ENCODE assay signal across 10 mouse cellular contexts in the genomic region with DNA sequence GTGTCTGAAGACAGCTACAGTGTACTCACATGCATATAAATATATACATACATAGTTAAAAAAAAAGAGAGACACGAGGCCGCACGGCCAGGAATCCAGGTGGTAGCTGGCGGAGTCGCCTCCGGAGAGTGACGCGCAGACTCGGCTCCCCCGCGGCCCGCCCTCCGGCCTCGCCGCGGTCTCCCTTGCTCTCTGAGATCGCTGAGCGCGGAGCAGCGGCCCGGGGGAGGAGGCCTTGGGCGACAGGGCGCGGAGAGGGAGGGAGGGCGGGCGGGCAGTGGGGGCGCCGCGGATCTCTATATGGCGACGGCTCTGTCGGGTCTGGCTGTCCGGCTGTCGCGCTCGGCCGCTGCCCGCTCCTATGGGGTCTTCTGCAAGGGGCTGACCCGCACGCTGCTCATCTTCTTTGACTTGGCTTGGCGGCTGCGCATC. TPM values are rescaled to one million over a fixed set of nuclear protein-coding genes. Genes with fewer than 3 reads are reported as not detected.
A peak's percentile ranks its signal among the peaks of the same experiment; 100 is the strongest.
DNase-seq lines count a peak whose midpoint lies in the region; ATAC-seq lines count a peak whose summit lies in the region.
"Not testable (repeated sequence)": the region's sequence is repeated elsewhere in the genome, so short reads cannot be mapped to it uniquely, and the experiment has no call there.
"Had no signal": no experiment of that assay in that cellular context is flagged by ENCODE, and none has a peak within 500 bp of the region (broad histone marks: within the 10 kb centered on the region; RNA-seq: fewer than 3 reads in every experiment).

No protein-coding gene starts in this region.

- DNase-seq in adrenal gland, postnatal 10 days = peak; percentile 31
- DNase-seq in intestine, embryonic 14.5 days (ENCODE audit: low spot score) = peak; percentile 55
- DNase-seq in ovary, postnatal 36 days (ENCODE audit: low spot score) = peak; percentile 34
- DNase-seq in thymus, postnatal 36 days = peak; percentile 26 to 46

- peak overlapping the region; percentile 61 for H3K4me2 ChIP-seq in embryonic facial prominence, embryonic 13.5 days
- H3K4me2 ChIP-seq in heart, embryonic 11.5 days = peak overlapping the region; percentile 61
- peak overlapping the region; percentile 43 for H3K4me2 ChIP-seq in intestine, embryonic 14.5 days (ENCODE audit: low read length)
- H3K4me2 ChIP-seq in limb, embryonic 13.5 days (replicated peaks) = peak overlapping the region; percentile 63

- peak overlapping the region; percentile 37 for H3K4me3 ChIP-seq in embryonic facial prominence, embryonic 13.5 days
- peak overlapping the region; percentile 30 for H3K4me3 ChIP-seq in heart, embryonic 11.5 days (ENCODE audit: low read depth, low read length)
- H3K4me3 ChIP-seq in intestine, embryonic 14.5 days (ENCODE audit: low read depth, low read length) = peak overlapping the region; percentile 18; the same call in 1 of the 2 replicates
- peak overlapping the region; percentile 38 for H3K4me3 ChIP-seq in limb, embryonic 13.5 days

- H3K36me3 ChIP-seq in embryonic facial prominence, embryonic 13.5 days; heart, embryonic 11.5 days (ENCODE audit: control insufficient read depth, insufficient read depth, low read length); intestine, embryonic 14.5 days (ENCODE audit: control insufficient read depth, insufficient read depth, low read length); limb, embryonic 13.5 days: not testable (repeated sequence)

- H3K27me3 ChIP-seq in embryonic facial prominence, embryonic 13.5 days; heart, embryonic 11.5 days (ENCODE audit: control insufficient read depth, insufficient read depth, low read length); intestine, embryonic 14.5 days (replicated peaks; ENCODE audit: control insufficient read depth, insufficient read depth, low read length); limb, embryonic 13.5 days: not testable (repeated sequence)

- H3K27ac ChIP-seq in embryonic facial prominence, embryonic 13.5 days; heart, embryonic 11.5 days (ENCODE audit: low read depth, low read length); intestine, embryonic 14.5 days (ENCODE audit: low read depth); limb, embryonic 13.5 days: not testable (repeated sequence)

- not testable (repeated sequence) for H3K4me1 ChIP-seq in embryonic facial prominence, embryonic 13.5 days; heart, embryonic 11.5 days (ENCODE audit: control insufficient read depth, insufficient read depth, low read length); intestine, embryonic 14.5 days (replicated peaks; ENCODE audit: control insufficient read depth, insufficient read depth, low read length); limb, embryonic 13.5 days

- peak overlapping the region; percentile 52; the same call in 1 of the 2 replicates for H3K9ac ChIP-seq in embryonic facial prominence, embryonic 13.5 days
- H3K9ac ChIP-seq in heart, embryonic 11.5 days (ENCODE audit: low read depth, low read length); intestine, embryonic 14.5 days (ENCODE audit: low read length): not testable (repeated sequence)
- H3K9ac ChIP-seq in limb, embryonic 13.5 days = 0 out of 2 replicates have a peak overlapping the region, but pooled peaks have one; percentile 48

- 23% methylated on average over 29 of the region's 42 CpGs for WGBS in embryonic facial prominence, embryonic 13.5 days
- WGBS in heart, embryonic 11.5 days (ENCODE audit: insufficient replicate concordance) = 22% methylated on average over 20 of the region's 42 CpGs
- 16% methylated on average over 12 of the region's 42 CpGs for WGBS in intestine, embryonic 14.5 days
- 21% methylated on average over 21 of the region's 42 CpGs for WGBS in limb, embryonic 13.5 days

- not testable (repeated sequence) for H3K9me3 ChIP-seq in embryonic facial prominence, embryonic 13.5 days; heart, embryonic 11.5 days (replicated peaks; ENCODE audit: control insufficient read depth, low read length); intestine, embryonic 14.5 days (ENCODE audit: control insufficient read depth, low read length); limb, embryonic 13.5 days

- ATAC-seq in embryonic facial prominence, embryonic 13.5 days (ENCODE audit: insufficient number of reproducible peaks, insufficient read depth, low FRiP score, low TSS enrichment, low read depth); heart, embryonic 11.5 days (replicated peaks; ENCODE audit: insufficient number of reproducible peaks, low FRiP score, low TSS enrichment); limb, embryonic 13.5 days (ENCODE audit: low FRiP score, low read depth): not testable (repeated sequence)
- 0 out of 2 replicates have a peak, but pooled peaks have one; percentile 43 for ATAC-seq in intestine, embryonic 14.5 days (replicated peaks; ENCODE audit: low FRiP score, low TSS enrichment, low read depth)
- peak; percentile 66; the same call in 1 of the 2 replicates for ATAC-seq in megakaryocyte, adult 5-6 weeks (ENCODE audit: poor library complexity, severe bottlenecking)

RNA-seq across cellular contexts. Expression of a gene that starts 12.3 kb away (rescaled TPM):
- total RNA-seq in adrenal gland, postnatal 10 days (2021) = 10 to 100 TPM; 39.5 to 50.3 TPM
- 50.2 and 52.9 TPM in 2 replicates for polyA plus RNA-seq in embryonic facial prominence, embryonic 13.5 days (2015; fragmentation: Nextera tagmentation; extraction: Ambion mirVana)
- 22.3 and 25.2 TPM in 2 replicates for polyA plus RNA-seq in heart, embryonic 11.5 days (2014; fragmentation: Nextera tagmentation; extraction: Ambion mirVana)
- polyA plus RNA-seq in intestine, embryonic 14.5 days (2014; fragmentation: Nextera tagmentation; extraction: Ambion mirVana) = 55.6 and 64.3 TPM in 2 replicates
- polyA plus RNA-seq in limb, embryonic 13.5 days (2015; fragmentation: Nextera tagmentation; extraction: Ambion mirVana) = 47.9 and 48.6 TPM in 2 replicates
- 95.3 and 104 TPM in 2 replicates for total RNA-seq in megakaryocyte, adult 5-6 weeks (2015)
- 88.8 and 97.8 TPM in 2 replicates for total RNA-seq in megakaryocyte, adult 5-6 weeks (2017)

RNA-seq across cellular contexts. Expression of a gene that starts 20.4 kb away (rescaled TPM):
- total RNA-seq in adrenal gland, postnatal 10 days (2021) = not detected
- polyA plus RNA-seq in embryonic facial prominence, embryonic 13.5 days (2015; fragmentation: Nextera tagmentation; extraction: Ambion mirVana) = not detected in 2 replicates
- not detected in 2 replicates for polyA plus RNA-seq in heart, embryonic 11.5 days (2014; fragmentation: Nextera tagmentation; extraction: Ambion mirVana)
- not detected in 2 replicates for polyA plus RNA-seq in intestine, embryonic 14.5 days (2014; fragmentation: Nextera tagmentation; extraction: Ambion mirVana)
- not detected in 2 replicates for polyA plus RNA-seq in limb, embryonic 13.5 days (2015; fragmentation: Nextera tagmentation; extraction: Ambion mirVana)
- total RNA-seq in megakaryocyte, adult 5-6 weeks (2015) = not detected in 2 replicates
- total RNA-seq in megakaryocyte, adult 5-6 weeks (2017) = not detected in 2 replicates
- total RNA-seq: left cerebral cortex, postnatal 14 days; neutrophil, adult 5-6 weeks had no signal

RNA-seq across cellular contexts. Expression of a gene that starts 47.5 kb away (rescaled TPM):
- total RNA-seq in adrenal gland, postnatal 10 days (2021) = 10 to 100 TPM; 48.0 to 52.3 TPM
- 149 and 158 TPM in 2 replicates for polyA plus RNA-seq in embryonic facial prominence, embryonic 13.5 days (2015; fragmentation: Nextera tagmentation; extraction: Ambion mirVana)
- 74.0 and 79.2 TPM in 2 replicates for polyA plus RNA-seq in heart, embryonic 11.5 days (2014; fragmentation: Nextera tagmentation; extraction: Ambion mirVana)
- polyA plus RNA-seq in intestine, embryonic 14.5 days (2014; fragmentation: Nextera tagmentation; extraction: Ambion mirVana) = 153 and 171 TPM in 2 replicates
- polyA plus RNA-seq in limb, embryonic 13.5 days (2015; fragmentation: Nextera tagmentation; extraction: Ambion mirVana) = 150 and 161 TPM in 2 replicates
- 37.4 and 41.2 TPM in 2 replicates for total RNA-seq in megakaryocyte, adult 5-6 weeks (2015)
- 79.3 and 82.6 TPM in 2 replicates for total RNA-seq in megakaryocyte, adult 5-6 weeks (2017)

RNA-seq across cellular contexts. Expression of a gene that starts 57.9 kb away (rescaled TPM):
- 1 to 10 TPM; 1.7 to 2.7 TPM for total RNA-seq in adrenal gland, postnatal 10 days (2021)
- 1.5 and 2.0 TPM in 2 replicates for polyA plus RNA-seq in embryonic facial prominence, embryonic 13.5 days (2015; fragmentation: Nextera tagmentation; extraction: Ambion mirVana)
- polyA plus RNA-seq in heart, embryonic 11.5 days (2014; fragmentation: Nextera tagmentation; extraction: Ambion mirVana) = 1.8 and 1.9 TPM in 2 replicates
- polyA plus RNA-seq in intestine, embryonic 14.5 days (2014; fragmentation: Nextera tagmentation; extraction: Ambion mirVana) = 1.8 and 2.8 TPM in 2 replicates
- 2.3 and 2.4 TPM in 2 replicates for polyA plus RNA-seq in limb, embryonic 13.5 days (2015; fragmentation: Nextera tagmentation; extraction: Ambion mirVana)
- 15.3 and 19.9 TPM in 2 replicates for total RNA-seq in megakaryocyte, adult 5-6 weeks (2015)
- total RNA-seq in megakaryocyte, adult 5-6 weeks (2017) = 6.2 and 10.0 TPM in 2 replicates
